Mouse (Mus musculus): ENCODE data around the gene 1500015O10Rik. TPM values are rescaled to one million over a fixed set of nuclear protein-coding genes. Genes with fewer than 3 reads are reported as not detected.

1500015O10Rik gene
- polyA plus RNA-seq, 1 experiment, result 1.1 TPM

DNA sequence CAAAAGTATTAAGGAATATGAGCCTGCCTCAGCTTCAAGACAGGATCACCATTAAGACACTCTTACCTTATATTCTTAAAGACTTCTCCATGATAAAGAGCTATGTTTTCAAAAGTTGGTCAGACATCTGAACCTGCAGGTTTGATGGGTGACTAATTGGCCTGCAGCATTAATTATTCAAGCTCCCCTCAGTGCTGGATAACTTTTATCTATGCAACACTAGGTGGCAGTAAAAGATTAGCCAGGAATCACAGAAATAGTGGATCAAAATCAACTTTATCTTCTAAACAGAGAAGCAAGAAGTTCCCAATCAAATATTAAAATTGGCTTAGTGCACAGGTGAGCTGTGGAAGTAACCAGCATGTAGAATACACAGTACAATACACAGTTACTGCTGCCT, 29.7 kb downstream of the 1500015O10Rik start:
- no peak overlapping the region for H3K27ac ChIP-seq (replicated peaks; ENCODE audit: low read depth, low read length)
- no peak overlapping the region for H3K4me3 ChIP-seq (ENCODE audit: insufficient read depth, low read depth, low read length)
- H3K4me1 ChIP-seq (ENCODE audit: control insufficient read depth, insufficient read depth, insufficient read length, low read length), result no peaks in the 10 kb centered on the region

DNA sequence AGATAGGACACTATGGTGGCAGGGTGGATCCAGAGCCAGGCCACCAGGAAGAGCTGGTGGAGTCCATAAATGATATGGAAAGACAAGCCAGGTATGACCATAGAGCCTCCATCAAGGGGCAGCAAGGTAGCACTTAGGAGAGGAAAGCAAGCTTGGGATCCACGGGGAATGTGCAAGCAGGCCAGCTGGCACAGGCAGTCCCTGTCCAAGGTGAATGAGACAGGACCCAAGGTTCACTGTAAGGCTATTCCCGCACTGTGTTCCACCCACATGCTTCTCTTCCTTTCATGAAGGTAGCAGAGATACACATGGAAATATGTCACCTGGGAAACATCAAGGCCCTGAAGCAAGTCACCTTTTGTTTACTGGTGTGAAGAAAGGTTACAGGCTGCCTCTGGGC, 34.1 kb downstream of the 1500015O10Rik start:
- Histone ChIP-seq H3K4me3 (ENCODE audit: insufficient read depth, low read depth, low read length) (no peak overlapping the region), H3K4me1 (ENCODE audit: control insufficient read depth, insufficient read depth, insufficient read length, low read length) (no peaks in the 10 kb centered on the region)

DNA sequence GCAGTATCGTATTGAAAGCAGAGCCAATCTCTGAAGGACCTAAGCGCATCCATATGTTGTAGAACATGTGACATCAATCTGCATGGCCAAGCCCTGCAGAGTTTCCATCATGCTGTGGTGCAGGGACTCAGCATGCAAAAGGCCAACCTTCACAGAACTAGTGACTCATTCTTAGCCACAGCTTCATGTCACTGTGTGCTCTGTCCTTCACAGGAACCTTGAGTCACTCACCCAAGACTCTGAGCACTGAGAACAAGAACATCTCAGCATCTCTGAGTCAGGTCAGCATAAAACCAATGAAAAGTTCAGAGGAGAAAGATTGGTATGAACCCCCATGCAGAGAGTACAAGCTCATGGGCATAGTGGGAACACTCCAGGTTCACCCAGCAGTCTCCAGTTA, 35.9 kb downstream of the 1500015O10Rik start:
- Histone ChIP-seq H3K27ac (replicated peaks; ENCODE audit: low read depth, low read length) (no peak overlapping the region), H3K4me3 (ENCODE audit: insufficient read depth, low read depth, low read length) (no peak overlapping the region), H3K4me1 (ENCODE audit: control insufficient read depth, insufficient read depth, insufficient read length, low read length) (no peaks in the 10 kb centered on the region)

More for the DNA sequence above, 34.1 kb downstream of the 1500015O10Rik start:
- no peak overlapping the region for H3K27ac ChIP-seq (replicated peaks; ENCODE audit: low read depth, low read length)

DNA sequence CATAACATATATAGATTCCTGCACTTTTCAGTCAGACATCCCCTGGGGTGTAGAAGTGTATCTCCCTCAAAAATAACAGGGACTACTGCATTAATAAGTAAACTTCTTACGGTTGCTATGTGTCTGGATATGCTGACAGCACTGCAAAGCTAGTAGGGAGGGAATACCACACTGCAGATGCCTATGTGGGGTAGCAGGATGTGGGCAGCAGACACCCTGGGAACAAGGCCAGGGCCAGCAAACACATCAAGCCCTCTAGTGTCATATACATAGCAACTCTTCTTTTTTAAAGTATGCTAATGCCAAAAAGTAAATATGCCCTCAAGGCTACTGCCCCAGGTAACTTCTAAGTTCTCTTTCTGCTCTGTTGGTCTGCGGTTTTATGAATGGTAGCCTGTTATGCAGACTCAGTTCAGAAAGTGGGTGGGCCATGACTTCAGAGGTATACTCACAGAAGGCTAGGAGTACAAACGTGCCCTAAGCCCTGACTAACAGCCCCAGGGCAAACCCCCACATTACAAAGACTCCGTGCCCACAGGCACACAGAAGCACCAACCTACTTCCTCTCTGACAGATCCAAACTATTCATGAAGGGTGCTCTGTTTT, 38.1 kb downstream of the 1500015O10Rik start:
- Histone ChIP-seq H3K4me1 (ENCODE audit: control insufficient read depth, insufficient read depth, insufficient read length, low read length) (no peaks in the 10 kb centered on the region), H3K27ac (replicated peaks; ENCODE audit: low read depth, low read length) (no peak overlapping the region), H3K4me3 (ENCODE audit: insufficient read depth, low read depth, low read length) (no peak overlapping the region)

DNA sequence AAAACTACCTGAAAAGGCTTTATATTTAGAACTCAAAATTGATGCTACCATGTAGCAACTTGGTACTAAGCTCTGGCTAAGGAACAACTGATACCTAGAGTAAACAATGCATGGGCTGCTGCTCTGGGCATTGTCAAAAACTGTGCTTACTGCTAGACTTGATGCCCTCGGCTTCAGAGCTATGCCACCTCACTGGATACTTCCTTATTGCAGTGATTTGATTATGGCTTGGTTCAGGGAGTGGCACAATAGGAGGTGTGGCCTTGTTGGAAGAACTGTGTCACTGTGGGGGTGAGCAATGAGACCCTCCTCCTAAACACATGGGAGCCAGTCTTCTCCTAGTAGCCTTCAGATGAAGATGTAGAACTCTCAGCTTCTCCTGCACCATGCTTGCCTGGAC, 38.9 kb downstream of the 1500015O10Rik start:
- Histone ChIP-seq H3K4me1 (ENCODE audit: control insufficient read depth, insufficient read depth, insufficient read length, low read length) (no peaks in the 10 kb centered on the region), H3K4me3 (ENCODE audit: insufficient read depth, low read depth, low read length) (no peak overlapping the region), H3K27ac (replicated peaks; ENCODE audit: low read depth, low read length) (no peak overlapping the region)

DNA sequence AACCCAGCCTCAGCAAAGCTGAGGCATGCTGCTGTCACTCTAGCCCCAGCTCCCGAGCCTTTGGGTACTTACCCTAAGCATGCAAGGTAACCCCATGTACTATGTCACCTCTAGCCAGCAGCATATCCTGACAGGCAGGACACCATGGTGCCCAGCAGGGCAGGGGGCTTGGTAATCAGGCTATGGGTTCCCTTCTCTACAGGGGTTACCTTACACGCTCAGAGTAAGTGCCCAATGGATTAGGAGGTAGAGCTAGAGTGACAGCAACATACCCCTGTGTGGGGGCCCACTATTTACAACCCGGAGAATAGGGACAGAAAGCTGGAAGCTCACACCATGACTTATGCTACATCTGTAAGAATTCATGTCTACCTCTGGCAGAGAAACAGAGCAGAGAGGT, 39.6 kb downstream of the 1500015O10Rik start:
- no peak overlapping the region for H3K4me3 ChIP-seq (ENCODE audit: insufficient read depth, low read depth, low read length)
- no peaks in the 10 kb centered on the region for H3K4me1 ChIP-seq (ENCODE audit: control insufficient read depth, insufficient read depth, insufficient read length, low read length)
- H3K27ac ChIP-seq (replicated peaks; ENCODE audit: low read depth, low read length), result no peak overlapping the region

DNA sequence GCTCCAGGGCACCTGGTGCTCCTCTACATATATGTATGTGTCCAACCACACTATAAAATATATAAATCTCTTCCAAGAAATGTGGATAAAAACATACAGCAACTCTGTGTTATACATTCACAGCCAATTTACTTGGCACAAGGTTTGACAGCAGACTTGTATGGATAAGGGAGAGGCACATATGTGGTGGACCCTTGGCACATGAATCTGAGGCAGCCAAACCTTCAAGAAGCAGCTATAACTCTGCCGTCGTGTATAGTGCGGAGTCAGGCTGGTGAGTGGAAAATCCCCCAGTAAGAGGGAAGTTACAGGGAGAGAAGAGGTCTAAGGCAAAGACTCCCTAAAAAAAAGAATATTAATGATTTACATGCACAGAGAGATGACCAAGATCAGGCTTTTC, 42.3 kb downstream of the 1500015O10Rik start:
- Histone ChIP-seq H3K4me3 (ENCODE audit: insufficient read depth, low read depth, low read length) (no peak overlapping the region), H3K4me1 (ENCODE audit: control insufficient read depth, insufficient read depth, insufficient read length, low read length) (no peaks in the 10 kb centered on the region), H3K27ac (replicated peaks; ENCODE audit: low read depth, low read length) (no peak overlapping the region)

DNA sequence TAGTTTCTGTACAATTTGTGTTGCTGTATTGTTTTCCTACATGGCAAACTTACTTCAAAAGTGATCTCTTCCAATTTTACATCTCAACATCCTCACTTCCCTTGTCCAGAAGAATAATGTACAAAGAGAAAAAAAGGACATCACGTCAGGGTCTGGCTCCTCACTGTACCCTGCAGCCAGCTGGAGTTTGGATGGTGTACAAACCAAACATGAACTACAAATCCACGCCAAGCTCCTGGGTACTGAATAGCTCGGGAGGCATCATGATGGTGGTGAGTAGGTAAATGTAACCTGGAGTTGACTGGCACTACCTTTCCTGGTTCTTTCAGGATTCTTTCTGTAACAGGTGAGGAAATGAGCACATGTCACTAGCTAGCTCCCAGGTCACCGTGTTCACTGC, 43.7 kb downstream of the 1500015O10Rik start:
- Histone ChIP-seq H3K4me1 (ENCODE audit: control insufficient read depth, insufficient read depth, insufficient read length, low read length) (no peaks in the 10 kb centered on the region), H3K4me3 (ENCODE audit: insufficient read depth, low read depth, low read length) (no peak overlapping the region), H3K27ac (replicated peaks; ENCODE audit: low read depth, low read length) (no peak overlapping the region)

DNA sequence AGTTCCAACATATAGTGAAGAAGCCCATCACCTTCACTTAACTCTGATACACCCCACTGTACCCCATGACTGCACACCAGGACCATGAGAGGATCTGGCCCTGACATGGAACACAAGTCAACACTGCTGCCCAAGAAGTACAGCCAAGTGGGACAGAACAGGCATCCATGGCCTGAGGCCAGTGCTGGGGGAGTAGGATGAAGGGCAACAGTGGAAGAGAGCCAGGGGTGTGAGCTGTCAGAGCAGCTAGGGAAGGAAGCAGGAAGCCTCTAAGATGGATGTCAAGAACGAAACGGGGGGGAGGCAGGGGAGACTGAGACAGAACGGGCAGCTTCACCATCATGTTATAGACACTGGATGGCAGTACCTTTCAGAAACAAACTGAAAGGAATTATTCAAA, 45.7 kb downstream of the 1500015O10Rik start:
- Histone ChIP-seq H3K27ac (replicated peaks; ENCODE audit: low read depth, low read length) (no peak overlapping the region), H3K4me3 (ENCODE audit: insufficient read depth, low read depth, low read length) (no peak overlapping the region), H3K4me1 (ENCODE audit: control insufficient read depth, insufficient read depth, insufficient read length, low read length) (no peaks in the 10 kb centered on the region)

DNA sequence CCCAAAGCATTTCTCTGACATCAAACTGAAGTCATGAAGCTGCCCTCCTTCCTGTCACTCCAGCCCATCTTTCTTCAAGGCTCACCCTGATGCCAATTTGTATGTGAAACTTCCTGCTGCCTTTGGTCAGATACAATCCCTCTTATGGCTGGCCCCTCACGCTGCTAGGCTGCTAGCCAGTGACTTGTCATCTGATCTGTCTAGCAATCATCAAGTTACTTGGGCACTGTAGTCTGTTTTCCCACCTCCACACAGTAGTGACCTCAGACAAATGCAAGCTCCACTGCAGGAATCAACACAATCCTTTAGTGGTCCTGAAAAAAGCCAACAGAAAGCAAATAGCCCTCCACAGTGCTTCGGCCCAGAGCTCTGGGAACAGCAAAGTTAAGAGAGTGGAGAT, 50.8 kb downstream of the 1500015O10Rik start:
- no peak overlapping the region for H3K27ac ChIP-seq (replicated peaks; ENCODE audit: low read depth, low read length)
- no peak overlapping the region for H3K4me3 ChIP-seq (ENCODE audit: insufficient read depth, low read depth, low read length)
- no peaks in the 10 kb centered on the region for H3K4me1 ChIP-seq (ENCODE audit: control insufficient read depth, insufficient read depth, insufficient read length, low read length)

DNA sequence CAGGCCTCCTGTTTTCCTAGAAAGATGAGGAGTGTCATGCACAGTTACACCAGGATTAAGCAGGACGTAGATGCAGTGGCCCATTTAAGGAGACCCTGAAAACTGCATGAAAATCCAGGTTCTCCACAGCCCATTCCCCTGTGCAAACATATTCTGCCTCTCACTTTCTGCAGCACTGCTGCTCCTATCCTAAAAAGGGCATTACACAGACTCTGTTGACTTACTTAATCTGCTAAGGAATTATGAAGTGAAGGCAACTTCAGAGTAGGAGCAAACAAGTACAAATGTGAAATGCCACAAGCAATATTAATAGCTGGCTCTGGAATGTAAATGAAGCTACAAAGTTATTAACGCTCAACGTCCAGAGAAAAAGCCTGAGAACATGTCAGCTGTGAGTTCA, 51.3 kb downstream of the 1500015O10Rik start:
- H3K4me1 ChIP-seq (ENCODE audit: control insufficient read depth, insufficient read depth, insufficient read length, low read length), result no peaks in the 10 kb centered on the region
- H3K4me3 ChIP-seq (ENCODE audit: insufficient read depth, low read depth, low read length), result no peak overlapping the region
- H3K27ac ChIP-seq (replicated peaks; ENCODE audit: low read depth, low read length), result no peak overlapping the region

DNA sequence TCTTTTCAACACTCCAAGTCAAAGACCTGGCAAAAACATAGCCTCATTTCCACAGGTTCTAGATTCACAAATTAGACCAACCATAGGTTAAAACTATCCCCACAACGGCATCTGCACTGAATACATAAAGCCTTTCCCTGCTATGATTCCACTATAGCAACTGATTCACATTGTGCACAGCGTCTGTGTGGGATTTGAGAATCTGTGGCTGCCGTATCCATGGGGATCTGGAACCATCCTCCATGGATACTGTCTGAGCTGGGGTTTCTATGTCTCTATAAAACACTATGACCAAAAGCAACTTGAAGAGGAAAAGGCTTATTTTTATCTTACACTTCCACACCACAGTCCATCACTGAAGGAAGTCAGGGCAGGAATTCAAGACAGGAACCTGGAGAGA, 52.3 kb downstream of the 1500015O10Rik start:
- no peaks in the 10 kb centered on the region for H3K4me1 ChIP-seq (ENCODE audit: control insufficient read depth, insufficient read depth, insufficient read length, low read length)
- no peak overlapping the region for H3K27ac ChIP-seq (replicated peaks; ENCODE audit: low read depth, low read length)
- no peak overlapping the region for H3K4me3 ChIP-seq (ENCODE audit: insufficient read depth, low read depth, low read length)

DNA sequence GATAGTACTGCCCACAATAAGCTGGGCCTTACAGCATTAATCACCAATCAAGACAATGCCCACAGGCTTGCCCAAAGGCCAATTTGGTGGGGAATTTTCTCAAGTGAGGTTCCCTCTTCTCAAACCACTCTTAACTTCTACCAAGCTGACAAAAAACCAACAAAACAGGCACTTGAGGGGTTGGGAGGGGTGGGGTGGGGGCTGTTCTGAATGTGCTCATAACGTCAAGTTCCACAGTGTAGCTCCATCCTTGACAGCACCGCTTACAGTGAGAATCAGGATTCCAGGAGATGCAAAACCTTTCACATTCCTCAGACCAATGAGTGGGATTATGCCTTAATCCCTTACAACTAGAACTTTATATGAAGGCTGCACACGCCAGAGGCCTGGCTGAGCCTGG, 52.8 kb downstream of the 1500015O10Rik start:
- Histone ChIP-seq H3K4me3 (ENCODE audit: insufficient read depth, low read depth, low read length) (no peak overlapping the region), H3K4me1 (ENCODE audit: control insufficient read depth, insufficient read depth, insufficient read length, low read length) (no peaks in the 10 kb centered on the region)

DNA sequence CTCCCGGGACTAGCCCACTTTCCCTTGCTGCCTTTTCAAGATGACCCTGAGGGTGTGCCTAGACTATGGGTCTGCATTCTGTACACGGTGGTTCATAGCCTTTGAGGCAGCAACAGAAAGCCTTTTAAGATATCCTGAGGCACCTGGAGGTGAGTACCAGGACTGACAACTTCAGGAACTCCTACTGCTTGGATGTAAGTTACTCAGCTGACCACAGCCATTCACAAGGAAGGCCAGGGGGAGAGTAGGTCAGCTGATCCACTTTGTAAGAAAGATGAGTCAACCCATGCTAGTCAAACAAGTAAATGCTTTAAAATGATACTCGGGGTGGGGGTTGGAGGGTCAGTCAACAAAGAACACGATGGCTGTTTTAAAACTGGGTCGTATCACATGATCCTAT, 54.9 kb downstream of the 1500015O10Rik start:
- Histone ChIP-seq H3K27ac (replicated peaks; ENCODE audit: low read depth, low read length) (no peak overlapping the region), H3K4me3 (ENCODE audit: insufficient read depth, low read depth, low read length) (no peak overlapping the region), H3K4me1 (ENCODE audit: control insufficient read depth, insufficient read depth, insufficient read length, low read length) (no peaks in the 10 kb centered on the region)

More for the DNA sequence above, 52.8 kb downstream of the 1500015O10Rik start:
- H3K27ac ChIP-seq (replicated peaks; ENCODE audit: low read depth, low read length), result no peak overlapping the region

DNA sequence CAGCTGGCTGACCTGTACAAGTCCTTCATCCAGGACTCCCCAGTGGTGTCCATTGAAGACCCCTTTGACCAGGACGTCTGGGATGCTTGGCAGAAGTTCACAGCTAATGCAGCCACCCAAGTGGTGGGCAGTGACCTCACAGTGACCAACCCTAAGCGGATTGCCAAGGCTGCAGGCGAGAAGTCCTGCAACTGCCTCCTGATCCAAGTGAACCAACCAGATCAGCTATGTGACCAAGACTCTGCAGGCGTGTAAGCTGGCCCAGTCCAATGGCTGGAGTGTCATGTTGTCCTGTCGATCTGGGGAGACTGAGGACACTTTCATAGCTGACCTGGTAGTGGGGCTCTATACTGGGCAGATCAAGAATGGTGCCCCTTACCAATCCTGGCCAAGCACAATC, 56.3 kb downstream of the 1500015O10Rik start:
- Histone ChIP-seq H3K4me1 (ENCODE audit: control insufficient read depth, insufficient read depth, insufficient read length, low read length) (no peaks in the 10 kb centered on the region), H3K4me3 (ENCODE audit: insufficient read depth, low read depth, low read length) (no peak overlapping the region), H3K27ac (replicated peaks; ENCODE audit: low read depth, low read length) (no peak overlapping the region)

DNA sequence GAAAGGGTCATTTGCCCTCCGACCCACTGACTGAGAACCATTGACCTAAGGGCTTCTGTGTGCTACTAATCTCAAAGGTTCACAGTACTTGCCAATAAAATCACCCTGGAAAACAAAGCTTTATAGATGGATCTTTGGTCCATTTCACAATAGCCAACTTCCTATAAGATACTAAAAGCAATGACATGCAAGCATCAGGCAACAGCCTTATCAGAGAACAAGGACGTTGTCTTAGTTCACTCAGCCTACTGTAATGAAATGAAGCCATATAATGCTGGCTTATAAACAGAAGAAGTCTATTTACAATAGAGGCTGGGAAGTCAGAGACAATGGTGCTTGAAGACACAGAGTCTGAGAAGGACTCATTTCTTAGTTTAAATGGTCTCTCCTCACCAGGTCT, 59.4 kb downstream of the 1500015O10Rik start:
- Histone ChIP-seq H3K27ac (replicated peaks; ENCODE audit: low read depth, low read length) (no peak overlapping the region), H3K4me1 (ENCODE audit: control insufficient read depth, insufficient read depth, insufficient read length, low read length) (no peaks in the 10 kb centered on the region), H3K4me3 (ENCODE audit: insufficient read depth, low read depth, low read length) (no peak overlapping the region)

Data from brown adipose tissue, adult 24 weeks (tissue).